Mouse (Mus musculus) right cerebral cortex, postnatal 10 days (tissue): ENCODE measurements around the gene Atg2b.

Experiments
- DNase-seq, 2 experiments: peaks; one replicate each; pipeline ENCODE4 v3.0.0; 2021; ENCODE audit warnings: low spot score in 2 of 2

The Atg2b gene

GRCm38 (mm10) chr12:105598503-105598902, 86.5 kb downstream of the Atg2b start:
- no peak for DNase-seq

GRCm38 (mm10) chr12:105597135-105597534, 87.9 kb downstream of the Atg2b start:
- DNase-seq: no peak

GRCm38 (mm10) chr12:105593471-105593870, 91.5 kb downstream of the Atg2b start:
- DNase-seq: no peak

GRCm38 (mm10) chr12:105592361-105592761, 92.7 kb downstream of the Atg2b start:
- no peak for DNase-seq

GRCm38 (mm10) chr12:105590786-105591185, 94.2 kb downstream of the Atg2b start:
- DNase-seq: no peak

- DNase-seq: no peak
These were observed 97.5 kb downstream of the Atg2b start for GRCm38 (mm10) chr12:105587526-105587925.

GRCm38 (mm10) chr12:105584851-105585250, 100.2 kb downstream of the Atg2b start:
- peak; percentile 71 to 73 for DNase-seq

- no peak for DNase-seq
These were observed 101.5 kb downstream of the Atg2b start for GRCm38 (mm10) chr12:105583484-105583883.

- DNase-seq: no peak
These were observed 102.5 kb downstream of the Atg2b start for GRCm38 (mm10) chr12:105582486-105582885.

- DNase-seq: no peak
These were observed 104.5 kb downstream of the Atg2b start for GRCm38 (mm10) chr12:105580490-105580889.

GRCm38 (mm10) chr12:105574356-105574755, 110.7 kb downstream of the Atg2b start:
- DNase-seq: no peak

- no peak for DNase-seq
These were observed 112.4 kb downstream of the Atg2b start for GRCm38 (mm10) chr12:105572622-105573021.

GRCm38 (mm10) chr12:105571867-105572266, 113.1 kb downstream of the Atg2b start:
- no peak for DNase-seq
